Mouse (Mus musculus): ENCODE measurements around the gene Scgb1c1. TPM values are rescaled to one million over a fixed set of nuclear protein-coding genes. Genes with fewer than 3 reads are reported as not detected.

Gene Scgb1c1
- total RNA-seq, 2 experiments from 2014 or later, result 30.5 to 32.9 TPM

GRCm38 (mm10) chr7:140840750-140841735 is 4.3 kb upstream of the Scgb1c1 start:
- no peak for DNase-seq

GRCm38 (mm10) chr7:140843806-140844205 is 1.5 kb upstream of the Scgb1c1 start:
- no peak for DNase-seq

GRCm38 (mm10) chr7:140845683-140846082 is 336 bp downstream of the Scgb1c1 start:
- DNase-seq, result no peak

- DNase-seq, result no peak
Measured at GRCm38 (mm10) chr7:140846676-140847075, 1.3 kb downstream of the Scgb1c1 start.

- peak in 1 of 2 experiments; percentile 31 for DNase-seq
Measured at GRCm38 (mm10) chr7:140847755-140848580, 2.6 kb downstream of the Scgb1c1 start, which contains the start of gene Odf3. Gene Odf3 (plus strand): TSS chr7:140847805.

GRCm38 (mm10) chr7:140848591-140848990 is 3.2 kb downstream of the Scgb1c1 start:
- no peak for DNase-seq

- no peak for DNase-seq
Measured at GRCm38 (mm10) chr7:140851916-140852315, 6.6 kb downstream of the Scgb1c1 start.

GRCm38 (mm10) chr7:140853386-140853785 is 8.0 kb downstream of the Scgb1c1 start:
- no peak for DNase-seq

- no peak for DNase-seq
Measured at GRCm38 (mm10) chr7:140854483-140854882, 9.1 kb downstream of the Scgb1c1 start.

GRCm38 (mm10) chr7:140855181-140855580 is 9.8 kb downstream of the Scgb1c1 start:
- no peak for DNase-seq

GRCm38 (mm10) chr7:140855860-140856784 is 10.8 kb downstream of the Scgb1c1 start, which contains the start of gene Gm45785:
Gene Gm45785 (minus strand): TSS chr7:140856331.
- DNase-seq, result peak; percentile 89 to 95

- peak; percentile 95 to 96 for DNase-seq
Measured at GRCm38 (mm10) chr7:140856785-140857549, 11.6 kb downstream of the Scgb1c1 start, which contains the start of gene Ric8a. Gene Ric8a (plus strand): TSS chr7:140856957.

GRCm38 (mm10) chr7:140857550-140858505 is 12.5 kb downstream of the Scgb1c1 start, which contains the start of gene Bet1l:
Gene Bet1l (minus strand): TSS chr7:140857577.
- DNase-seq, result peak in 1 of 2 experiments; percentile 34

GRCm38 (mm10) chr7:140858746-140859145 is 13.4 kb downstream of the Scgb1c1 start:
- DNase-seq, result no peak

- no peak for DNase-seq
Measured at GRCm38 (mm10) chr7:140859997-140860396, 14.7 kb downstream of the Scgb1c1 start.

- no peak for DNase-seq
Measured at GRCm38 (mm10) chr7:140860728-140861127, 15.4 kb downstream of the Scgb1c1 start.

- no peak for DNase-seq
Measured at GRCm38 (mm10) chr7:140864761-140865160, 19.4 kb downstream of the Scgb1c1 start.

GRCm38 (mm10) chr7:140874224-140874623 is 28.9 kb downstream of the Scgb1c1 start:
- no peak for DNase-seq

GRCm38 (mm10) chr7:140877364-140877763 is 32.0 kb downstream of the Scgb1c1 start:
- DNase-seq, result no peak
